Mouse (Mus musculus) T-cell, adult 2 months (primary cell): ENCODE data around the gene Cd36.
A peak's percentile ranks its signal among the peaks of the same experiment; 100 is the strongest.

ENCODE experiments used
- DNase-seq: peaks from one replicate; pipeline ENCODE4 v3.0.0; 2022; ENCODE audit warnings: low spot score

Gene Cd36

DNA sequence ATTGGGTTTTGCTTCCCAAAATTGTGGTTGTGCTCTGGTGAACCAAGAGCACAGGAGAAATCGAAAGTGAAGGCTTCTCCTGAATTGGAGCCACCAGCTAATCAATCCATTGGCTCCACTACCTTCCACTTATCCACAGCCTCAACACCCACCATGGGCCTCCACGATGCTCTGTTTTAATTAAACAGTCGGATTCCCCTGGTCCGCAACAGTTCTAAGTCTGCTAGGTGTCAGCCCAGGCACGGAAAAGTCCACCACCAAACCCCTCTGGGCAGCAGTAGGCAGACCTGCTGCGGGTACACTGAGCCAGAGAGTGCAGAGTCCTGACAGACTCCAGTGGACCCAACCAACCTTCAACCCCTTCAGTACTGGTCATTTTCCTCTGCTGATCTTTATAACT lies 112.0 kb downstream of the Cd36 start:
- peak; percentile 10 for DNase-seq

DNA sequence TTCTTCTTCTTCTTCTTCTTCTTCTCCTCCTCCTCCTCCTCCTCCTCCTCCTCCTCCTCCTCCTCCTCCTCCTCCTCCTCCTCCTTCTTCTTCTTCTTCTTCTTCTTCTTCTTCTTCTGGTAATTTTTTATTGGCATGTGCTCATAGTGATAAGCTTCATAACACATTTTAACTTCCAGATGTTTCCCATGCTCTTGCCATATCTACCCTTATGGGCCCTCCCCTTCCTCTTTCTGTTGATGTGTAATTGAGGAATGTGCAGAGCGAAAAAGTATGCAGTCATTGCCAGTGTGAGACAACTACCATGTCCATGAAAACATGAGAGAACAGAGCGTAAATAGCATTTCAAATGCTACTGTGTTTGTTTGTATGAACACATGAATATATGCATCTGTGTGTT lies 118.3 kb downstream of the Cd36 start:
- no peak for DNase-seq

DNA sequence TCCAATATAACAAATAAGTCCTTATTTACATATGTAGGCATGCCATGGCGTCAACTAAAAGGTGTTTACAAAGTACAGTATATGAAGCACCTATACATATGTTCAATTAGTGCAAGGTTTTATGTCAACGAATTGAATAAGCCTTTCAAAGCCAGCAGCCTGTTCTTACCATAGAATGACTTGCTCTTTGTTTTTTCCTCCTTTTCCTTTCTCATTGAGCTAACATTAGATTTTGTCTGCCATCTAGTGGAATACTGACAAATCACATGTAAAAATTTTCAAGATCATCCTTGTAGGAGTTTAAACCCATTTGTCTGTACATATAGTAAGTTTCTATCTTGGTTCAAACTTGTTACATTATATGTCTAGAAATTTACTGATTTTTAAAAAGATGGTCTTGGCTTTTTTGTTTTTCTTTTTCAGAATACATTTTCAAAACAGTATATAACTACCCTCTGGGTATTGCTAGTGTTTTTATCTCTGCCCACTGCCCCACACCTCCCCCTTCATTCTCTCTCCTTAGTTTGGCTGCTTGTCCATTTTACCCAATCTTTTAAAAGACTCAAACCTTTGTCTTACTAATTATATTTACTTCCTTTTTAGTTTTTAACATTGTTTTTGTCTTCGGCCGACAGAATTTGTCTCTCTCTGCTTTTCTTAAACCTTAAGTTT lies 122.5 kb downstream of the Cd36 start:
- DNase-seq = no peak

DNA sequence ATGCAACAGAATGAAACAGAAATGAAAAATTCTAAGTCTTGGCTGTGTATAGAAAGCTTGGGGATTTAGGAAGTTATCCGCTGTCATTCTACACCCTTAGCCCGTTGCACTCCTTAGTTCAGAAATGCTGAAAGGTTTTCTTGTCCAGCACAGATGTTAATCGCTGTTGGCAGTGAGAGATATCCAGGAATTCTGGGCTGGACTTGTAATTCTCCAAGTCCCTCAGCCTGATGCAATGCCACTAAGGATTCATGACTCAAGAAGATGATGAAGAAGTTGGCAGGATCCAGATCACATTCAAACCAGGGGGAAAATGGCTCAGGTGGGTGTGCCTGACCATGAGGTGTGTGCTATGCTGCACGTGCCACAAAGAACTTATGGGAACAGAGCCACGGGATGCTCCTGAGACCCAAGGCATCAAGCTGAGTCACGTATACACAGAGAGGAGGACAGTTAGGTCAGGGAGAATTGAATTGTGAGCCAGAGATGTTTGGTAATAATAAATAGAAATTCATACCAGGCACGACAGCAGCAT lies 135.1 kb downstream of the Cd36 start:
- no peak for DNase-seq

DNA sequence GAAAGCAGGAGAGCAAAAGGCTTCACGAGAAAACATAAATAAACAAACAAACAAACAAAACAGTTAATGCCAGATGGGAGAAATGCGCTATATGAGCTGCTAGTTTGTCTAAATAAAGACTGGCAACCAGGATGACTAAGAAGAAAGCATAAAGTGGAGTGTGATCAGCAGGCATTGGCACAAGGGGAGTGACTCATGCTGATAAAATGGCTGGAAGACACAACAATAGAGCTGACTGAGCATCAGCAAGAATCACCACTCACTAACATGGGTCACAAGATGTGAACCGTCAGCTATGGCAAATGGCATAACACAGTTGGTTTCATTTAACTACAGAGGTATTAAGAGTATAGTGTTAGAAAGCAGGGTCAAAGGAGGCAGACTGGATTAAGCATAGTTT lies 140.3 kb downstream of the Cd36 start:
- no peak for DNase-seq

DNA sequence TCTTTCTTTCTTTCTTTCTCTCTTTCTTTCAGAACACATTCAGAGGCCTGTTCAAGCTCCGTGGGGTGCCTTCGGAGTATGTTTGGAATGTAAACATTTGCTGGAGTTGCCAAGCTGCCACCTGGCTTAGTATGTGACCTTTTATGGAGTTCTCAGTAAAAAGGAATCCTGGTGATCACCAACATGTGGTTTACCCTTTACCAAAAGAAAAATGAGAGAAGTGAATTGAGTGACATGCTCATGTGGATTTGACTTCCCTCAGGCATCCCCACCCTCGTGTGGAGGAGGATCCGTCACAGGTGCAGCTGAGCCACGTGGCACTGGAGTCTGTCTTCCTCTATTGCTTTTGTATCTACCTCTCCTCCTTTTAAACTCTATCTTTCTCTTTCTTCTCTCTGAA lies 141.5 kb downstream of the Cd36 start:
- no peak for DNase-seq

DNA sequence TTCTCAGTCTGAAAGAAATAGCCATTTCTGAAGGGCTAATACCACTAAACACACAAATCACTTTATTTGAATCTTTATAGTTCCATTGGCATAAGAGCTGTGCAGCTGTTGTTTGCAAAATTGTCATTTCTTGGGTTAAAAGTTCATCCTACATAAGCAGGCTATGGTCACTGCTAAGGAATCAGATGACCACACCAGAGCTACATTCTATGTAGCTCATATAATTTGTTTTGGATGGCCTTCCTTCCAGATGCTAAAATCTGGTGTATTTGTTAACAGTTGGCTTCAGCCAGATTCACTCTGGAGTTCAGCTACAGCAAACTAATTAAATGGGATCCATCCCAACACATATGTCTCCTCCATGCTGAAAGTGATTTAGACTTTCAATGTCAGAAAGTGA lies 142.1 kb downstream of the Cd36 start:
- no peak for DNase-seq

DNA sequence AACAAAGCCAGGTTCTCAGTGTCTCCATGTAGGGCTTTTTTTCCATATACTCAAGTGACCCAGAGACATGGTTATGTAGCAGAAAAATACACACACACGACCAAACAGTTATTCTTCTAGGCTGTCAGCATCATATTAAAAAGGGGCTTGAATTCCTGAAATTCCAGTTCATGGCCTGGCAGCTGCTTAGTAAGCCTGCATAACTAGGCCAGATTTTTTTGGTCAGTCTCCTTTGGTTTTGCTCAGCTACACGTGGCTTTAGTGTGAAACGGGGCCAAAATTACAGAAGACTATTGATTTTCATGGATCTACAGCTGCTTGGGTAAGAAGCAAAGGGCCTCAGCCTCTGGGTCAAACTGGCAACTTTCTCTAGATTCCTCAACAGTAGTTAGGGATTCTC lies 148.8 kb downstream of the Cd36 start:
- DNase-seq = no peak
